Mouse (Mus musculus) mature B cell (primary cell): ENCODE data around the gene Idi1.
"Not testable (repeated sequence)": the region's sequence is repeated elsewhere in the genome, so short reads cannot be mapped to it uniquely, and the experiment has no call there.

Experiments used
- in situ Hi-C: fragments of 300-500 bp; cut with MboI; formaldehyde crosslinking; loops from 2 replicates; pipeline ENCODE4 v1.14.3; 2019

Idi1 gene

GRCm38 (mm10) chr13:8885445-8886184, at the start of gene Idi1:
Gene Idi1, plus strand, starts transcription at chr13:8885501.
- in situ Hi-C loops: loop anchor here (10.0 kb wide), 2 partner anchors 109 to 209 kb away; partner anchors contain the start of genes Gtpbp4 and Larp4b

- in situ Hi-C loops: no loop called here
Observed at GRCm38 (mm10) chr13:8838394-8838793, 46.9 kb upstream of the Idi1 start.

DNA sequence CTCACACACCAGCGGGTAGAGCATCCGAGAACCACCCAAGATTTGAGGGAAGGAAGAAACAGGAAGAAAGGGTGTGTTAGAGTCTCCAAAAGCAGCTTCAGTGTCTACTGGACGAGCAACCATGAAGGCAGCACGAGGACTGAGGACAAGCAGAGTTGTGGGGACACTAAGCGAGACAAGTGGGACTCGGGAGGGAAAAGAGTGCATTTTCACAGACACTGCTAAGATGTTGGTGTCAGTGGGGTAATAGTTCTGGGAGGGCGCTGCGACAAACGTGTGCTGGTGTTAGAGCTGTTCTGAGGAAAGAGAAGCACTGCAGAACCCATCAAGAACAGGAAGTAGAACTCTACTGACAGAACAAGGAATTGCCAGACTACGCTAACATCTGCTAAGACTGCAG, 46.2 kb upstream of the Idi1 start:
- in situ Hi-C loops: no loop called here

- in situ Hi-C loops: no loop called here
Observed at GRCm38 (mm10) chr13:8839937-8840336, 45.4 kb upstream of the Idi1 start.

DNA sequence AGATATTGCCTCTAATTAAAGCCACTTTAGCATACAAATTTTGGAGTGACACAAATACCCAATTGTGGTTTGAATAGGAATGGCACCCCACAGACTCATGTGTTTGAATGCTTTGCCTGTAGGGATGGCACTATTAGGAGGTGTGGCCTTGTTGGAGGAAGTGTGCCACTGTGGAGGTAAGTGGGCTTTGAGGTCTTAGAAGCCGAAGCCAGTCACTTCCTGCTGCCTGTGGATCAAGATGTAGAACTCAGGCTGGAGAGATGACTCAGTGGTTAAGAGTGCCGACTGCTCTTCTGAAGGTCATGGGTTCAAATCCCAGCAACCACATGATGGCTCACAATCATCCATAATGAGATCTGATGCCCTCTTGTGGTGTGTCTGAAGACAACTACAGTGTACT, 44.4 kb upstream of the Idi1 start:
- in situ Hi-C loops: no loop called here

GRCm38 (mm10) chr13:8841846-8842245, 43.5 kb upstream of the Idi1 start:
- in situ Hi-C loops: not testable (repeated sequence)

DNA sequence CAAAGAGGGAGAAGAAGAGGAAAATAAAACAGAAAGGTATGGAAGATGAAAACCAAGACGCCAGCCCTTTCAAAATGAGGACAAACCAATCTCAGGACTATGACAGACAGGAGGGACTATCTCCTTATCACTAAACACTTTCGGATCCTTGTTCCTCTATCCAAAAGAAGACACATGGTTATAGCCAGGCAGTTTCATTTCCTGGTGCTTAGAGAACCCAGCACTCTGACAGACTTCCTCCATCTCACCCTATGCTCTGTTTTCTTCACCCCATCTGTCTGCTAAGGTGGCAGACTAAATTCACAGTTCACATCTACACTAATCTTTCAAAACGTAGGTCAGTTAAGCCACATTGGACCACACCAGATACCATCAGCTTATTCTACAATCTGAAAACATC, 43.0 kb upstream of the Idi1 start:
- in situ Hi-C loops: no loop called here

- in situ Hi-C loops: no loop called here
Observed at GRCm38 (mm10) chr13:8847702-8848101, 37.6 kb upstream of the Idi1 start.

GRCm38 (mm10) chr13:8849311-8849710, 36.0 kb upstream of the Idi1 start:
- in situ Hi-C loops: no loop called here

- in situ Hi-C loops: no loop called here
Observed at GRCm38 (mm10) chr13:8853424-8853823, 31.9 kb upstream of the Idi1 start.

GRCm38 (mm10) chr13:8854769-8855168, 30.5 kb upstream of the Idi1 start:
- in situ Hi-C loops: no loop called here

GRCm38 (mm10) chr13:8858453-8858852, 26.8 kb upstream of the Idi1 start:
- in situ Hi-C loops: no loop called here

- in situ Hi-C loops: no loop called here
Observed at GRCm38 (mm10) chr13:8860861-8861260, 24.4 kb upstream of the Idi1 start.

GRCm38 (mm10) chr13:8864990-8865389, 20.3 kb upstream of the Idi1 start:
- in situ Hi-C loops: no loop called here

- in situ Hi-C loops: no loop called here
Observed at GRCm38 (mm10) chr13:8866612-8867011, 18.7 kb upstream of the Idi1 start.

GRCm38 (mm10) chr13:8869578-8870157, 15.6 kb upstream of the Idi1 start:
- in situ Hi-C loops: no loop called here

DNA sequence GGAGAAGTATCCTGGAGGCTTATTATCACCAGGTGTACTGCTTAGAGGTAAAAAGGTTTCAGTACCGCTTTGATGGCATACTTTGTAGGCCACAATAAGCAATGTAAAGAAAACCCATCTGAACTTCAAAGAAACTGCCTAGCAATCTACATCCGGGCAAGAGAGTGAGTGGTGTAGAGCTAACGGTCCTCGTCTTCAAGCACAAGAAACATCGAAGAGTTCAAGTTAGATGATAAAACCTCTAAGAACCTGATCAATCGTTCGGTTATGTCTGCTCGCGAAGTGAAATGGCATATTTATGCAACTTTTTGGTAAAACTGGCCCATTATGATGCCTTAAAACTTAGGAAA, 15.2 kb upstream of the Idi1 start:
- in situ Hi-C loops: no loop called here

DNA sequence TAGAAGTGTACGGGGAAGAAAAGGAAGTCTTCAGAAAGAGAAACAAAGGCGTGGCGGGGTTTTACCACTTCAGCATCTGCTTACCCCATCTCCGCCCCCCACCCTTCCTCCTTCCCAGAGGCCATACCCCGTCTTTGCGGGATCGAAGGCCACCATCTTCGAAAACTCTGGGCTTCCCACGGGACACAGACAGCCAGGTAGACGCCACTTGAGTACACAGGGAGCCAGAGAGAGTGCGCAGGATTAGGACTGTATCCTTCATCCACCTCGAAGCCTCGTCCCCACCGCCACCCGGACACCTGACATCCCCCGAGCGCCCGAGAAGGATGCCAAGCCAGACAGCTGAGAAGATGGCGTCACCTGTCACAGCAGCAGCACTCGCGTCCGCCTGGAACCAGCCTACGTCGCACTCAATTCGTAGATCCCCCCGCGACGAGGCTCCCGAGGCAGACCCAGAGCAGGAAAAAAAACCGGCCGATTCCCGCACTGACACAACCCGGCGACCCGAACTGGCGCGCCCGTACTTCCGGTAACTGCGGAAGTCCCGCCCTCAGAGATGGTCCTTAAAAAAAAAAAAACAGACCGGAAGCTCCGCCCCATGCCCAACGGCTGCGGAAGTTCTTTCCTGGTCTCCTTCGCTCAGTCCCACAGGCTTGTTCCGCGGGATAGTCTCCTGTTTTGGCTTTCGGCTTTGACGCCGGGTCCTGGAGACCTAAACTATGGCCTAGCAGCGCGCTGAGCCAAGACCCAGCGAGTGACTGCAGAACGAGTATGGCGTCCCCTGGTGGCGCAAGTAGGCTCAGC, 14.6 kb upstream of the Idi1 start:
- in situ Hi-C loops: no loop called here

- in situ Hi-C loops: no loop called here
Observed at GRCm38 (mm10) chr13:8871314-8871962, 13.9 kb upstream of the Idi1 start, which contains the start of gene Wdr37. Gene Wdr37, minus strand, starts transcription at chr13:8871909.

DNA sequence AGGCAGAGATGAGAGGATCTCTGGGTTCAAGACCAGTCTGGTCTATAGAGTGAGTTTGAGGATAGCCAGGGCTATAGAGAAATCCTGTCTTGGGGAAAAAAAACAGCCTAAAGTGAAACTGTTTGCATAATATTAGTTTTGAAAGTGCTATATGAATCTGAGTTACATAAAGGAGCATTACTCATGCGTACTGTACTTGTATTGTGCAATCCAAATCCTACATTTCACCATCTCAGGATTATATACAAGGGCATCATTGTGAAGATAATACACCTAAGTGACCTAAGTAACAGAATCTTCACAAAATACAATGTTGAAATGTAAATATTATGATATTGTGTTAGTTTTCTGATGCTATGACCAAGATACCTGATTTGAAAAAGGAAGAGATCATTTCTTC, 11.5 kb upstream of the Idi1 start:
- in situ Hi-C loops: no loop called here

- in situ Hi-C loops: loop anchor here (10.0 kb wide), 2 partner anchors 113 to 213 kb away; partner anchors contain the start of genes Gtpbp4 and Larp4b
Observed at GRCm38 (mm10) chr13:8881611-8882010, 3.7 kb upstream of the Idi1 start.

GRCm38 (mm10) chr13:8883870-8884269, 1.4 kb upstream of the Idi1 start:
- in situ Hi-C loops: loop anchor here (10.0 kb wide), 2 partner anchors 111 to 211 kb away; partner anchors contain the start of genes Gtpbp4 and Larp4b
